ENCODE assay signal across 7 mouse cellular contexts in genomic region chr6:8509551-8509950, GRCm38 (mm10). TPM values are rescaled to one million over a fixed set of nuclear protein-coding genes. Genes with fewer than 3 reads are reported as not detected.
DNase-seq lines count a peak whose midpoint lies in the region; ATAC-seq and TF ChIP-seq lines count a peak whose summit lies in the region.

Glcci1 (plus strand) TSS chr6:8509600.

- H3K79me2 ChIP-seq in macrophage (ENCODE audit: inconsistent target) = no peaks in the 10 kb centered on the region; the same call in 1 of the 2 replicates

- no peaks in the 10 kb centered on the region for H3K36me3 ChIP-seq in ES-E14 (ENCODE audit: control insufficient read depth, insufficient read depth, low read length, poor library complexity, severe bottlenecking)
- no peaks in the 10 kb centered on the region for H3K36me3 ChIP-seq in forebrain, embryonic 11.5 days (ENCODE audit: control insufficient read depth, insufficient read depth, low read length)
- H3K36me3 ChIP-seq in hindbrain, embryonic 12.5 days = no peaks in the 10 kb centered on the region
- H3K36me3 ChIP-seq in macrophage (ENCODE audit: inconsistent target) = no peaks in the 10 kb centered on the region

- 0 out of 4 replicates have a peak, but pooled peaks cover 0 to 2% of the 10 kb centered on the region in 2 experiments for H3K4me1 ChIP-seq in ES-E14 (ENCODE audit: control insufficient read depth in 2 of 2, insufficient read depth in 2 of 2, low read length in 2 of 2, poor library complexity in 1 of 2)
- H3K4me1 ChIP-seq in forebrain, embryonic 11.5 days (replicated peaks; ENCODE audit: control insufficient read depth, insufficient read depth, low read length) = peaks cover 2% of the 10 kb centered on the region; the same call in 1 of the 2 replicates
- peaks cover 19% of the 10 kb centered on the region for H3K4me1 ChIP-seq in hindbrain, embryonic 12.5 days

- H3K27ac ChIP-seq in ES-E14 (ENCODE audit: insufficient read depth, low read depth, low read length, poor library complexity, severe bottlenecking) (peak within 1 kb of the TSS; percentile 35; the same call in 1 of the 2 replicates), macrophage (no peak within 1 kb of the TSS)
- peak within 1 kb of the TSS; percentile 98 for H3K27ac ChIP-seq in forebrain, embryonic 11.5 days (ENCODE audit: low read depth, low read length)
- H3K27ac ChIP-seq in hindbrain, embryonic 12.5 days = peak within 1 kb of the TSS; percentile 99

- H3K9me3 ChIP-seq in ES-E14 (ENCODE audit: control insufficient read depth, insufficient read depth, low read depth, low read length) = no peaks in the 10 kb centered on the region
- H3K9me3 ChIP-seq in forebrain, embryonic 11.5 days (ENCODE audit: control insufficient read depth, low read length) = no peaks in the 10 kb centered on the region
- H3K9me3 ChIP-seq in hindbrain, embryonic 12.5 days (replicated peaks) = no peaks in the 10 kb centered on the region

- H3K9ac ChIP-seq in ES-E14 (ENCODE audit: insufficient read depth, low read depth, low read length, poor library complexity, severe bottlenecking) = peak within 1 kb of the TSS; percentile 87
- peak within 1 kb of the TSS; percentile 92 for H3K9ac ChIP-seq in forebrain, embryonic 11.5 days (ENCODE audit: low read length)
- peak within 1 kb of the TSS; percentile 99 for H3K9ac ChIP-seq in hindbrain, embryonic 12.5 days

- peak; percentile 78 for ATAC-seq in forebrain, embryonic 11.5 days (replicated peaks; ENCODE audit: low FRiP score)
- peak; percentile 88 for ATAC-seq in hindbrain, embryonic 12.5 days (ENCODE audit: low FRiP score)

- H3K4me3 ChIP-seq in ES-E14 (ENCODE audit: insufficient read depth in 1 of 2, low read depth in 1 of 2, low read length in 2 of 2, poor library complexity in 1 of 2, severe bottlenecking in 1 of 2) (peak within 1 kb of the TSS; percentile 84 to 86), macrophage (ENCODE audit: inconsistent target) (peak within 1 kb of the TSS; percentile 60)
- peak within 1 kb of the TSS; percentile 91 for H3K4me3 ChIP-seq in forebrain, embryonic 11.5 days (ENCODE audit: low read depth, low read length)
- peak within 1 kb of the TSS; percentile 98 for H3K4me3 ChIP-seq in hindbrain, embryonic 12.5 days

- under 1% methylated on average over 35 of the region's 69 CpGs for WGBS in forebrain, embryonic 11.5 days
- 0% methylated on average over 28 of the region's 69 CpGs for WGBS in hindbrain, embryonic 12.5 days
- under 1% methylated on average over 26 of the region's 69 CpGs for WGBS in macrophage (ENCODE audit: missing documents)

- DNase-seq in ES-E14 (ENCODE audit: low read depth, low spot score) = no peak
- DNase-seq in adrenal gland, postnatal 10 days = peak; percentile 84
- peak; percentile 90 for DNase-seq in forebrain, embryonic 11.5 days (ENCODE audit: low spot score)
- DNase-seq in left cerebral cortex, postnatal 10 days (ENCODE audit: extremely low spot score in 1 of 2, low spot score in 2 of 2) = peak; percentile 41 to 91
- peak; percentile 82 for DNase-seq in retina, postnatal 7 days (ENCODE audit: low read depth, low spot score)

- H3K4me2 ChIP-seq in forebrain, embryonic 11.5 days (ENCODE audit: low read depth, low read length, severe bottlenecking) = peak within 1 kb of the TSS; percentile 65
- H3K4me2 ChIP-seq in hindbrain, embryonic 12.5 days (replicated peaks) = peak within 1 kb of the TSS; percentile 63

- in situ Hi-C loops in ES-E14 (cut with MboI; ENCODE audit: low sequenced_read_pairs in 2 of 2, unreplicated experiment in 2 of 2) = no loop called here

- H3K27me3 ChIP-seq in forebrain, embryonic 11.5 days (ENCODE audit: control insufficient read depth, insufficient read depth, low read length) = no peaks in the 10 kb centered on the region
- no peaks in the 10 kb centered on the region for H3K27me3 ChIP-seq in hindbrain, embryonic 12.5 days

- intact Hi-C loops in left cerebral cortex, postnatal 10 days (cut with DNase I) = no loop called here

TF ChIP-seq in ES-E14, 5 proteins besides CTCF, POLR2A, EP300 and RAD21:
- TF ChIP-seq ZNF384 (IDR thresholded peaks at IDR 0.05; ENCODE audit: low read depth, low read length) = no peak
- TF ChIP-seq CHD2 (IDR thresholded peaks at IDR 0.05; ENCODE audit: low read depth, low read length) = no peak
- TF ChIP-seq ZC3H11A (IDR thresholded peaks at IDR 0.05; ENCODE audit: borderline replicate concordance, low read depth, low read length) = no peak
- TF ChIP-seq HCFC1 (IDR thresholded peaks at IDR 0.05; ENCODE audit: borderline replicate concordance, insufficient read depth, low read length) = no peak
- no peak for TF ChIP-seq MAFK (IDR thresholded peaks at IDR 0.05; ENCODE audit: insufficient read depth, low read depth, low read length)

RNA-seq across cellular contexts. Expression of gene Glcci1, which starts in this region (rescaled TPM):
- 0.94 and 1.8 TPM in 2 replicates for total RNA-seq in ES-E14 (2012; rRNA removed)
- 10 to 100 TPM; 26.2 to 34.0 TPM for total RNA-seq in adrenal gland, postnatal 10 days (2021)
- 16.8 and 20.5 TPM in 2 replicates for polyA plus RNA-seq in forebrain, embryonic 11.5 days (2014; fragmentation: Nextera tagmentation; extraction: Ambion mirVana)
- 19.3 and 20.8 TPM in 2 replicates for polyA plus RNA-seq in hindbrain, embryonic 12.5 days (2016; fragmentation: Nextera tagmentation; extraction: Ambion mirVana)
- 10 to 100 TPM; 59.6 to 60.2 TPM for total RNA-seq in left cerebral cortex, postnatal 10 days (2021)
- total RNA-seq in macrophage (2018; cell fraction: chromatin; rRNA removed) = 10 to 100 TPM in 2 of 26 experiments, 1 to 10 TPM in 22, under 1 TPM in 2; 0.43 to 11.6 (median 4.3) TPM
- total RNA-seq in macrophage (2018; cell fraction: cytosol; rRNA removed) = 1 to 10 TPM in 25 of 26 experiments, under 1 TPM in 1; 0.70 to 6.0 (median 2.2) TPM
- total RNA-seq in macrophage (2018; cell fraction: nucleus; rRNA removed) = 10 to 100 TPM in 7 of 26 experiments, 1 to 10 TPM in 19; 1.5 to 16.1 (median 5.9) TPM
- polyA plus RNA-seq in macrophage (2018) = 0.52 to 1.7 TPM (median 0.90 TPM) in 3 replicates
